Mouse (Mus musculus): ENCODE measurements around the gene Celf2. TPM values are rescaled to one million over a fixed set of nuclear protein-coding genes. Genes with fewer than 3 reads are reported as not detected.

Gene Celf2
- polyA plus RNA-seq, 1 experiment from 2014 or later = 322 TPM

DNA sequence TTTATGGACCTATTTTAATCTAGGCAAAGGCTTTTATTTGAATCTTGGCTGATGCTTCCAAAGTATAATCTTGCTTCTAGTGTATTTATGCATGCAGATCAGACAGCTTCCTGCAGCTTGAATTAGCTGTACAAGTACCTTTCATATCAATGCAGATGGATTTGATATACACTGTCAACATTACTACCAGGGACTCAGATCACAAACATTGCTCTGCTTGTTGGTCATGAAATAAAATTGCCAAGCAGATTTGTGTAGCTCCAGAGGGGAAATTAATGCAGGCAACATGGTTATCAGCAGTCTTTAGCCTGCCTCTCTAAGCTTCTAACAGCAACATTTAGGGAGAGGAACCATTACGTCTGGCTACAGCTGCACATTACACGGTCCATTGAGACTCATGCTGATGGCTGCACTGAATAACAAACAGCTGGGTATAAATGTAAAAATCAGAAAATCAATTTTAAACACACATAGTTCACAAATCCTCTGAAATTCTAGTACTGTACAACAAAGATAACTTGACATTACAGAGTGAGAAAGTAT lies 659.2 kb downstream of the Celf2 start:
- Histone ChIP-seq H3K4me3 (no peak overlapping the region), H3K36me3 (no peaks in the 10 kb centered on the region), H3K9me3 (no peaks in the 10 kb centered on the region), H3K4me1 (peaks cover 31% of the 10 kb centered on the region), H3K9ac (replicated peaks) (no peak overlapping the region), H3K27me3 (no peaks in the 10 kb centered on the region), H3K27ac (replicated peaks) (peak overlapping the region; percentile 56), H3K4me2 (replicated peaks) (no peak overlapping the region)
- 21% methylated on average over 2 of the region's 2 CpGs for WGBS
- ATAC-seq (replicated peaks) = 0 out of 2 replicates have a peak, but pooled peaks have one; percentile 45

DNA sequence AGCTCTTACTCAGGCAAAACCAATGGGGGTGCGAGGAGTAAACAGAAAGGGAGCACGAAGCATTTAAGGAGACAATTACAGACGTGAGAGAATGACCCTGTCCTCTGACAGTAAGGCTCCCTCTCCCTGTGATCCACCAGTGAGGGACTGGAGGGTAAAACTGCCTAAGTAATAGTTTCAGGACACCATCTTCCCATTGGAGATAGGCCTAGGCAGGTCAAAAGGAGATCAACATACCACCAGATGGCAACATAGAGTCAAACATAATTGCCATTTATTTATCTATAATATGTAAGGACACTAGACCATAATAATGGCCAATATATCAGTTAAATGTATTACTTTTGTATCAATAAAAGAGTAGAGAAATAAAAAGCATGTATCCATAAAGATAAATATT lies 660.0 kb downstream of the Celf2 start:
- 46% methylated on average over 3 of the region's 3 CpGs for WGBS
- ATAC-seq (replicated peaks) = 0 out of 2 replicates have a peak, but pooled peaks have one; percentile 46
- no peak overlapping the region for H3K9ac ChIP-seq (replicated peaks)

GRCm38 (mm10) chr2:6830021-6830420 lies 679.3 kb downstream of the Celf2 start:
- Histone ChIP-seq H3K4me1 (peaks cover 56% of the 10 kb centered on the region), H3K9me3 (no peaks in the 10 kb centered on the region), H3K27me3 (no peaks in the 10 kb centered on the region), H3K4me3 (no peak overlapping the region), H3K9ac (replicated peaks) (no peak overlapping the region), H3K36me3 (no peaks in the 10 kb centered on the region), H3K4me2 (replicated peaks) (no peak overlapping the region), H3K27ac (replicated peaks) (no peak overlapping the region)
- ATAC-seq (replicated peaks) = no peak
- 82% methylated on average over 6 of the region's 6 CpGs for WGBS

More for the DNA sequence above, 660.0 kb downstream of the Celf2 start:
- Histone ChIP-seq H3K27ac (replicated peaks) (no peak overlapping the region), H3K4me2 (replicated peaks) (no peak overlapping the region), H3K4me1 (peaks cover 24% of the 10 kb centered on the region), H3K36me3 (no peaks in the 10 kb centered on the region), H3K27me3 (no peaks in the 10 kb centered on the region), H3K9me3 (no peaks in the 10 kb centered on the region), H3K4me3 (no peak overlapping the region)

GRCm38 (mm10) chr2:6827583-6827982 lies 681.8 kb downstream of the Celf2 start:
- 17% methylated on average over 2 of the region's 2 CpGs for WGBS
- Histone ChIP-seq H3K27ac (replicated peaks) (no peak overlapping the region), H3K27me3 (no peaks in the 10 kb centered on the region), H3K9ac (replicated peaks) (no peak overlapping the region), H3K36me3 (no peaks in the 10 kb centered on the region), H3K4me2 (replicated peaks) (no peak overlapping the region), H3K9me3 (no peaks in the 10 kb centered on the region), H3K4me3 (no peak overlapping the region), H3K4me1 (peaks cover 60% of the 10 kb centered on the region)
- ATAC-seq (replicated peaks) = 0 out of 2 replicates have a peak, but pooled peaks have one; percentile 12

DNA sequence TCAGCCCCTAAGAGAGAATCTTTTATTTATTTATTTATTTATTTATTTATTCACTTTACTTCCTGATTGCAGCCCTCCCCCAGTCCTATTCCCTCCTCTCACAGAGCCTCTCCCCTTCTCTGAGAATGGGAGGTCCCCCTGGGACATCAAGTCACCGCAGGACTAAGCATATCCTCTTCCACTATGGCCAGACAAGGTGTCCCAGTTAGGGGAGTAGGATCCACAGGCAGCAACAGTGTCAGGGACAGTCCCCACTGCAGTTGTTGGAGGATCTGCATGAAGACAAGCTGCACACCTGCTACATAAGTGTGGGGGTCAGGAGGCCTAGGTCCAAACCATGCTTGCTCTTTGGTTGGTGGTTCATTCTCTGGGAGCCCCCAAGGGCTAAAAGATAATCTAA lies 686.3 kb downstream of the Celf2 start:
- Histone ChIP-seq H3K27ac (replicated peaks) (no peak overlapping the region), H3K9me3 (no peaks in the 10 kb centered on the region), H3K4me1 (peaks cover 44% of the 10 kb centered on the region), H3K9ac (replicated peaks) (no peak overlapping the region), H3K4me2 (replicated peaks) (no peak overlapping the region), H3K36me3 (no peaks in the 10 kb centered on the region), H3K27me3 (no peaks in the 10 kb centered on the region), H3K4me3 (no peak overlapping the region)
- ATAC-seq (replicated peaks) = peak; percentile 47; the same call in 1 of the 2 replicates
- WGBS = 92% methylated on average over 1 of the region's 1 CpGs

- Histone ChIP-seq H3K27ac (replicated peaks) (no peak overlapping the region), H3K36me3 (no peaks in the 10 kb centered on the region), H3K9ac (replicated peaks) (no peak overlapping the region), H3K4me1 (peaks cover 41% of the 10 kb centered on the region), H3K4me2 (replicated peaks) (no peak overlapping the region), H3K27me3 (no peaks in the 10 kb centered on the region), H3K9me3 (no peaks in the 10 kb centered on the region), H3K4me3 (no peak overlapping the region)
- ATAC-seq (replicated peaks) = 0 out of 2 replicates have a peak, but pooled peaks have one; percentile 36
- 60% methylated on average over 2 of the region's 2 CpGs for WGBS
Measured at GRCm38 (mm10) chr2:6821593-6821992, 687.8 kb downstream of the Celf2 start.

DNA sequence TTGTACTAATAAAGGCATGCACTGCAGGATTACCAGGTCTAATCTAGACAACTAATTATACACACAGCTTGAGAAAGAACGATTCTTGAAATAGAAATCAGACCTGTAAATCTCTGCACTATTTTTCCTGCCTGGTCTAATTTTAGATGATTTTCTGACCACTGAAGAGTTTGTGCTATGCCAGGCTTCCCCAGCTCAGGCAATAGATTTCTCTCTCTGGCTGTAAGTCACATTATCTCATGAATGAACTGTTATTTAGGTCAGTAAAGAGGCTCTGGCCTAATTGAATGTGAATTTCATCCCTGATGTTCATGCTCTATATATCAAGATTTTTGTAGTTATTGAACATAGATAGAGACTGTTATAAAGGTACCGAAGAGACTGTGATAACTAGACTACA lies 694.1 kb downstream of the Celf2 start:
- Histone ChIP-seq H3K27me3 (no peaks in the 10 kb centered on the region), H3K4me2 (replicated peaks) (no peak overlapping the region), H3K36me3 (no peaks in the 10 kb centered on the region), H3K4me3 (no peak overlapping the region), H3K4me1 (peaks cover 35% of the 10 kb centered on the region), H3K27ac (replicated peaks) (no peak overlapping the region), H3K9ac (replicated peaks) (no peak overlapping the region), H3K9me3 (no peaks in the 10 kb centered on the region)
- WGBS = 74% methylated on average over 2 of the region's 2 CpGs
- ATAC-seq (replicated peaks) = no peak

DNA sequence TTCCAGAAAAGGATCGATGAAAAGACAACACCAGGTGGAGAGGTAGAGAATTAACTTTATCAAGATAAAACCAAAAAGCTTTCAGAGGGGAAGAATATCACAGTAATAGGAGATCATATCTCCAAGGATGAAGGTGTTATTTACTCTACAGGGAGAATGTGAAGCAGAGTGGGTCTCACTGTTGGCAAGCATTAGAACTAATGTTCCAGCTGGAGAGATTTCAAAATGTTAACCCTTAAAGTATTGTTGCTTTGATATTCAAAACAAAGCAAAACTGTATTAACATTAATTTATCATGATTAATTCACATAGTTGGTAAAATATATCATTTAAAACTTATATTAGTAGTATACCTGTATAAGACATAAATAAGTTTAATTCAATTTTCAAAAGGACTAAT lies 700.6 kb downstream of the Celf2 start:
- Histone ChIP-seq H3K9ac (replicated peaks) (no peak overlapping the region), H3K4me1 (peaks cover 14% of the 10 kb centered on the region; the same call in 1 of the 2 replicates), H3K27me3 (no peaks in the 10 kb centered on the region), H3K27ac (replicated peaks) (no peak overlapping the region), H3K9me3 (no peaks in the 10 kb centered on the region), H3K4me2 (replicated peaks) (no peak overlapping the region), H3K4me3 (no peak overlapping the region), H3K36me3 (no peaks in the 10 kb centered on the region)
- no peak for ATAC-seq (replicated peaks)
- 83% methylated on average over 1 of the region's 1 CpGs for WGBS

DNA sequence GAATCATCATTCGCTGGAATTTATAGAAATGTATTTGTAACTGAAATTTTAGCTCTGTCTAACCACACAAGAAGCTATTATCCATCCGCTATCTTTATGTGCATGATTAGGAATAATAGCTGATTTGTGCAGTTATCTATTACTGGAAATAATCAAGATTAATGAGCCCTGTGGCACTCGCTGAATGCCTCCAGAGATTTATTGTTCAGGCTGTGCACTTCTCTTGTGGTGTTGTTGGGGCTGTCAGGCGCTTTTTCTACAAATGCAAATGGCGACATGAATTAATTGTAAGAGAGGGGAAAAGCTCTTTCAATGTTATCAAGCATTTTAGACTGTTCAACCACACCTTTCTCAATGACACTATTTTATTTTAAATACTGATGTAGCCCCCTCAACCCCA lies 712.6 kb downstream of the Celf2 start:
- H3K36me3 ChIP-seq = no peaks in the 10 kb centered on the region
- no peak overlapping the region for H3K4me2 ChIP-seq (replicated peaks)
- H3K4me3 ChIP-seq = no peak overlapping the region
- ATAC-seq (replicated peaks) = no peak
- H3K4me1 ChIP-seq = peaks cover 53% of the 10 kb centered on the region
- H3K9ac ChIP-seq (replicated peaks) = no peak overlapping the region
- H3K27me3 ChIP-seq = no peaks in the 10 kb centered on the region
- no peaks in the 10 kb centered on the region for H3K9me3 ChIP-seq
- WGBS = 41% methylated on average over 5 of the region's 5 CpGs
- 0 out of 2 replicates have a peak overlapping the region, but pooled peaks have one; percentile 21 for H3K27ac ChIP-seq (replicated peaks)

DNA sequence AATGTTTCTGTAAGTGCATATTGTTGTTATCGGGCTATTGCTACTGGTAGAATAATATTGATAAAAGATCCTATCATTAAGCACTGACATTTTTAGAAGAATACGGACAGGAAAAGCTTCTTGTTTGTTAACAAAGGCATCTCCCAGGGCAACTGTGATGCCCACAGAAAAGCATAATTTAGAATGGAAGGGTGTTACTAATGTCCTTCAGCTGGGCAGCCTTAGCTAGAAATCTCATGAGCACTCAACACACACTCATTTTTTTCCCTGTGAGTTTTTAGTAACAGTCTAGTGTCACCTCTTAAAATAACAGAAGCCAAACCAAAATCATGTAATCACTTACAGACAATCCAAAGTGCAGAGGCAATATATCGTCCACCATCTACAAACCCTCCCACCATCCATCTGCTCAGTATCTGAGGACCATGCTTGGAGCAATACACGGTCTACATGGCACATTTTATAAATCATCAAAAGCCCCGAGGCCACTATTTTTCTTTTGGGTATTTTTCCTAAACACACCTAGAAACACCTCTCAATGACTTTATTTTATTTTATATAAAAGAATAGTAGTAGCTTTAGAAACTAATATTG lies 713.3 kb downstream of the Celf2 start:
- ATAC-seq (replicated peaks) = no peak
- H3K9me3 ChIP-seq = no peaks in the 10 kb centered on the region
- H3K27me3 ChIP-seq = no peaks in the 10 kb centered on the region
- H3K4me2 ChIP-seq (replicated peaks) = no peak overlapping the region
- H3K4me1 ChIP-seq = peaks cover 57% of the 10 kb centered on the region
- H3K36me3 ChIP-seq = no peaks in the 10 kb centered on the region
- no peak overlapping the region for H3K27ac ChIP-seq (replicated peaks)
- H3K4me3 ChIP-seq = no peak overlapping the region
- 69% methylated on average over 5 of the region's 5 CpGs for WGBS
- H3K9ac ChIP-seq (replicated peaks) = no peak overlapping the region

GRCm38 (mm10) chr2:6794858-6795257 lies 714.5 kb downstream of the Celf2 start:
- Histone ChIP-seq H3K36me3 (no peaks in the 10 kb centered on the region), H3K9me3 (no peaks in the 10 kb centered on the region), H3K4me1 (peaks cover 68% of the 10 kb centered on the region), H3K27me3 (no peaks in the 10 kb centered on the region), H3K4me2 (replicated peaks) (no peak overlapping the region), H3K27ac (replicated peaks) (no peak overlapping the region), H3K4me3 (no peak overlapping the region), H3K9ac (replicated peaks) (no peak overlapping the region)
- ATAC-seq (replicated peaks) = no peak
- WGBS = 84% methylated on average over 7 of the region's 7 CpGs

DNA sequence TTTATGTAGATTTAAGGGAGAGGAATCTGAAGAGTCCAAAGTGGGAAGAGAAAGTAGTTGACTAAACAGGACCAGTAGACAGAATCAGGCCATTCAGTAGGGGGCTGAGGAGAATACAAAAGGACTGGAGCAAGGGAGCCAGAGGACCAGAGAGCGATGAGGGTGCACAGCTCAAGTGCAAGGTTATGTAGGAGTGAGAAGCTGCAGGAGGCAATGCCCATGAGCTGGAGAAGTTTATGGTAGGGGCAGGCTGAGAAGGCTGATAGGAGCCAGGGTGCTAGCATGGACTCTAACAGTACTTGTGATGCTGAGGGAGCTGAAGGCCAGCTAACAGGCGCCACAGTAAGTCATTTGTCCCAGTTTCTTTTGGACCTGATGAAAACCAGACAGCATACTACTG lies 718.5 kb downstream of the Celf2 start:
- Histone ChIP-seq H3K9me3 (no peaks in the 10 kb centered on the region), H3K4me2 (replicated peaks) (no peak overlapping the region), H3K27me3 (no peaks in the 10 kb centered on the region), H3K9ac (replicated peaks) (no peak overlapping the region), H3K4me1 (peaks cover 61% of the 10 kb centered on the region), H3K4me3 (no peak overlapping the region), H3K27ac (replicated peaks) (no peak overlapping the region), H3K36me3 (no peaks in the 10 kb centered on the region)
- 77% methylated on average over 2 of the region's 2 CpGs for WGBS
- ATAC-seq (replicated peaks) = 0 out of 2 replicates have a peak, but pooled peaks have one; percentile 21
